Mouse (Mus musculus) adrenal gland (tissue): ENCODE measurements around the gene Trim17.

Experiments
- intact Hi-C: fragments of 180-260 bp; cut with DNase I; formaldehyde crosslinking; loops from one replicate; pipeline ENCODE4 v1.15.1; 2025
- long read RNA-seq, 2 experiments: library from polyadenylated mRNA; unstranded; transcript quantifications; one replicate each; pipeline ENCODE4 v2.0.0; 2020; ENCODE audit warnings: borderline replicate concordance in 1 of 2; ENCODE audit not compliant: insufficient replicate concordance in 1 of 2

Gene Trim17
- long read RNA-seq, experiment 1, partial matches to known transcripts: 0 of 2 reads
- long read RNA-seq, experiment 1, other reads (novel, unspliced or antisense): 2 of 2 reads
- long read RNA-seq, experiment 2: 0 reads

DNA sequence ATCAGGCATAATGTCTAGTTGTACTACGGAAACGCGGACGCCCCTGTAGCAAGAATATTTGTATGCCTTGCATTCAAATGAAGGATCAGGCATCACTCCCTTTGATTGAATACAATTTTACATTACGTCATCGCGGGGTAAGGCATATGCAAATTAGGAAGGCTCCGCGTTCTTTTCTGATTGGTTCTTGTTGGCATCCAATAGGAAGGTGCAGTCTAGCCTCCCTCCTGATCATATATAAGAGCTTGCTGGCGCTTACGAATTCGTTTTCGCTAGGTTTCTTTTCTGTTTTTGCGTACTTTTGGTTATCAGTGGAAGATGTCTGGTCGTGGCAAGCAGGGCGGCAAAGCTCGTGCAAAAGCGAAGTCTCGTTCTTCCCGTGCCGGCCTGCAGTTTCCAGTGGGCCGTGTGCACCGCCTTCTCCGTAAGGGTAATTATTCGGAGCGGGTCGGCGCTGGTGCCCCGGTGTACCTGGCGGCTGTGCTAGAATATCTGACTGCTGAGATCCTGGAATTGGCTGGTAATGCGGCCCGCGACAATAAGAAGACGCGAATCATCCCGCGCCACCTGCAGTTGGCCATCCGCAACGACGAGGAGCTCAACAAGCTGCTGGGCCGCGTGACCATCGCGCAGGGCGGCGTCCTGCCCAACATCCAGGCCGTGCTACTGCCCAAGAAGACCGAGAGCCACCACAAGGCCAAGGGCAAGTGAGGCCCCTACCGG is at the start of gene Trim17, which contains the start of gene Hist3h2a:
Trim17 (plus strand) TSS at position 266 of the 723 bp plus-strand sequence.
Hist3h2a (plus strand) TSS at position 266 of the 723 bp plus-strand sequence.
- intact Hi-C loops: no loop called here

DNA sequence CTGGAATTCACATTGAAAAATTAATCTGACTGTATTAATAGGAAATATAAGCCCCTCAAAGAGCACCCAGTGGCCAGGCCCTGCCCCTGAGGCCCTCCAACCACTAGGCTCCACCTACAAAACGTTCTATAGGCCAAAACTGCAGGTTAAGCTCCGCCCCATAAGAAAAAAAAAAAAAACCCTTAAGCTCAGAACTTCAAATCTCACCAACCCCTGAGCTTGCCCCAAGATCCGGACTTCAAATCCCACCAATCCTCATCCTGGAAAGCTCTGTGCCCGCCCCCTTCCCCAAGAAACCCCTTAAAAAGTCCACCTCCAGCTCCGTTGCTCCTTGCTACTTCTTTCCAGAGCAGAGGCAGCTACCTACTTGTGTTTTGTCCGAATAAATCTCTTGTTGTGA is 49.6 kb upstream of the Trim17 start:
- intact Hi-C loops: no loop called here

DNA sequence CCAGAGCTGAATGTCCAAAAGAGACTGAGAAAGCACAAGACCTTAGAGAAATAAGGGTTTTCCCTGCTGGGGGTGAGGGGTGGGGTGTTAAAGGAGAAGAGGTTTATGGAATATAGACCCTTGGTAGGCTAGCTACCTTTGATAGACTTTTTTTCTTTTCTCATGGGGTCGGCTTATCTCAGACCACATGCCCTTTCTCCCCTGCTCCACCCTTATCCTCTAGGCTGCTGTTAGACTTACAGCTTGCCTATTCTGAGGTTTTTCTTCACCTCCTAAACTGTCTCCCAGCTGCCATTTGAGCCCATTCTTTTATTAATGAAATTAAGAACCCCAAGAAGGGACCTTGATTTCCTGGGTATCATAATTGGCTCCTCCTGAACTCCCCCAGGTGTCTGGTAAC is 40.7 kb upstream of the Trim17 start:
- intact Hi-C loops: no loop called here

DNA sequence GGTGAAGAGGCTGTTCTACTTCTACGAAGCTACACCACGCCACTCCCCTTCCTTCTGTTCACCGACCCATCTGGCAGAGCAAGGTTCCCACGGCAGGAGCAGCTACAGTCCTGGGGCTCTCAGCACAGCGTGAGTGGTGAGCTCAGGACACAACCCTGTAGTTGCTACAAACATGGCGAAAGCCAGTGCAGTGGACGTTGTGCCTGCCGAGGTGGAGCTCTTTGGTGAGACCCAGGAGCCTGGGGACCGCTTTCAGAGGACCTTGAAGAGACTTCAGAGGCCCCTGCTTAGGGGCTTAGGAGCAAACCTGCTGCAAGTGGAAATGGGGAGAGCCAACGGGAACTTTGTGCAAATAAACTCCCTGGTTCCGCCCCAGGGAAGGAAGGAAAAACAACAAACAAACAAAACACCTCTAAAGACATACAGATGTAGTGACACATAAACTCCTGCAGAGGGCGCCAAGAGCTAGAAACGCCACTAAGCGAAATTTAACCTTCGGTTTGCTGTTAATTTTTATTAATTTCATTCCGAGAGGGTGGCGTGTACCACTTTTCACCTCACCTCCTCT is 39.9 kb upstream of the Trim17 start:
- intact Hi-C loops: no loop called here

DNA sequence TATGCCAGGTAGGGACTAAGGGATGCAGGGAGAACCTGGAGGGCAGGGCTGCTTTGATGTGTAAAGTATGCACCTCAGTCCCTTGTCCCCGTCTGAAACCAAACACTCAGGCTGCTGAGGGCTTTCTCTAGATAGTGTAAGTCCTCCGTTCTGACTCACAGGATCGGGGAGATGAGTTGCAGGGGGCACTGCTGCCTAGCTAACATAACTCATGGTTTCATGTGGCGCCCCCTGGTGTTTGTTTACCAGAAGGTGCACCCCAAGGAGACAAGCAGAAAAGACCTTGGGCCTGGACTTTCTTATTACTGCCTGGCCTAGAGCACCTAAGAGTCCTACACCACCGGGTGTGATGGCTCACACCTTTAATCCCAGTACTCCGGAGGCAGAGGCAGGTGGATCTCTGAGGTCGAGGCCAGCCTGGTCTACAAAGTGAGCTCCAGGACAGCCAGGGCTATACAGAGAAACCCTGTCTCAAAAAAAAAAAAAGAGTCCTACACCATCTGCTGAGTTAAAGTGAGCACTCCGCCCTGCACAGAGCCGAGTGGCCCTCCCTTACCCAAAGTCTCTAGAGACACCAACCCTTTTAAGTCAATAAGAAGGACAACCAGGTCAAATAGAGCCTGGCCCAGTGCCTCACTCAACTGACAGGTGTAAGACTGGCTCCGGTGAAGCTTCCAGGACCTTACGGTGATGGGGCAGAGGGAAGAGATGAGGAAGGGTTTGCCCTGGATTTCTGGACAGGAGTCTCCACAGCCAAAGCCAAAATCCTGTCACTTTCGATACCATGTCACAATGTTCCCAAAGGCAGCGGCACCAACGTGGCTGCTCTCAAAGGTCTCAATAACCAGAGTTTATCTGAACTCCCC is 37.4 kb upstream of the Trim17 start:
- intact Hi-C loops: no loop called here

DNA sequence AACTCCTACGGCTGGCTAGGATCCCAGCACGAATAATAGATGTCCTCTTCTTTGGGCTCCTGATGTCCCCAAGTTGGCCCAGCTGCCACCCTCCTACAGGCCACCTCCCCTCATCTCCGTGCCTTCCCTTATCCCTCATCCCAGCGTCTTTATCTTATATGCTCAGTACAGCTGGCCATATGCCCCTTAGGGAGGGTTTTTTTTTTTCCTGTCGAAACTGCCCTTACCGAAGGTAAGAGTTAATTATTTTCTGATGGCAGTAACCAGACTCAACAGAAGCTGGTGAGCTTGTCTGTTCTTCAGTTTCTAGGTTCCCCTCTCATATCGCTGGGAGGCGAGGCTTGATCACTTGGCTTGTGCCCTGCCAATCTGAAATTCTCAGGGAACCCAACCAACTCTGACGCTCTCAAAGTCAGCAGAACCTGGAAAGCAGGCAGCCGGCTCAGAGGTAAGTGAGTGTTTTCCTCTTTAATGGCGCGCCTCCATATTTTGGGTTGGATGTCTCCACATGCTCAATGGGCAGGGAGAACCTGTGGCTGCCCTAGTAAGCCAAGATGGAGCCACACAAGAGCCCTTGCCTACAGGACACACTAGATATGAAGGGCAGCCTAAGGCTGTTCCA is 36.6 kb upstream of the Trim17 start, which contains the start of gene Btnl10:
Btnl10 (plus strand) TSS at position 164 of the 622 bp plus-strand sequence.
- intact Hi-C loops: no loop called here

DNA sequence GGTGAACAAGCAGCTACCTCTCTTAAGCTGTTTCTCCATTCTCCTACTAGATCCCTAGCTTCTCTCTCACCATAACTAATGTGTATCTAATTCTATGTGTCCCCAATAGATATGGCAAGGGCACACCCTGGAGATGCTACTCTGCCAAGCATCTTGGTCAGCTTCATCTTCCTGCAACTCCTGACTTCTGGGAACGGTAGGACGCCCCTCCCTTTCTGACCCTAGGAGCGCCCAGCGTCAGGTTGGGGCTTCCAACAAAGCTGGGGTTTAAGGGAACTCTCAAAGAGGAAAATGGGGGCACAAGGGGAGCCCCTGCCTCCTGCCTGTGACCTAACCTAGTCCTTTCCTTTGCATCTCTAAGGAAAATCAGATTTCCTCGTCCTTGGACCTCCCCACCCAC is 35.7 kb upstream of the Trim17 start:
- intact Hi-C loops: no loop called here

DNA sequence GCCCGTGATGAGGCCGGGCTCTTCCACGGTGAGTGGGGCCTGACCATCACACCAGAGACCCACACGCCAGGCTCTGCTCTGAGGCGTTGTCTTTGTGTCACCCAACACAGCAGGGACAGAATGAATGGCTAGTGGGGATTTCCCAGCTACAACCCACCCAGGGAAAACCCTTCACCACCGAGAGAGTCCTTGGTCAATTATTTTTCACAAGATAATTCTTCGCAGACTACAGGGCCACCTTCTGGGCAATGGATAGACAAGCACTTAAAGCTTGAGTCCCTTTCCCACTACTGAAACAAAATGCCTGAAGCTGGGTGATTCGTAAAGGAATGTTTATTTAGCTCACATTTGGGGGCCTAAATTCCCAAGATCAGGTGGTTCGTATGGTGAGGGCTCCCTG is 32.1 kb upstream of the Trim17 start:
- intact Hi-C loops: no loop called here

DNA sequence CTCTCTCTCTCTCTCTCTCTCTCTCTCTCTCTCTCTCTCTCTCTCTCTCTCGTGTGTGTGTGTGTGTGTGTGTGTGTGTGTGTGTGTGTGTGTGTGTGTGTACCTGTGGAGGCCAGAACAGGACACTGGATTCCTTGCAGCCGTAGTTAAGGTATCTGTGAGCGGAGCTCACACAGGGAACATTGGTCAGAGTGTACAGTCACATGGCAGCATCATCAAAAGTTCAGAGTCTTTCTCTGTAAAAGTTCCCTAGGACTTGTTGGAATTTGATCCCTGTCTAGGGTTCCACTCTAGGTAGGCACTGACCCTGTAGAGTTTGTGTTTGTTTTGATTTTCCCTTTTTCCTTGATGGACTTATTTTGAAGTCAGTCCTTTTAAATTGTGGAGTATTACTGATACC is 27.8 kb upstream of the Trim17 start:
- intact Hi-C loops: no loop called here

DNA sequence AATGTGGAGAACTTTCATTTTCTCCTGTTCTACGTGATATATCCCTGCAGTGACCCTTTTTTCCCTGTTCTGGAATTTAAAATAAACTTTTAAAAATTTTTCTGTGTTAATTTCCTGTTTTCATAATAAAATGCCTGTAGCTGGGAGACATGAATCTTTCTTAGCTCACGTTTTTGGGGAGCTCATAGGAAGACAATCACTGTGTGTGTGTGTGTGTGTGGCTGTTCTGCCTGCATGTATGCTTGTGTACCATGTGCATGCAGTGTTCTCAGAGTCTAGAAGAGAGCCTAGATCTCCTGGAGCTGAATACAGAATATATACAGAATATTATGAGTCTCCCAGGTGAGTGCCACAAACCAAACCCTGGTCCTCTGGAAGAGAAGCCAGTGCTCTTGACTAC is 27.4 kb upstream of the Trim17 start:
- intact Hi-C loops: no loop called here

DNA sequence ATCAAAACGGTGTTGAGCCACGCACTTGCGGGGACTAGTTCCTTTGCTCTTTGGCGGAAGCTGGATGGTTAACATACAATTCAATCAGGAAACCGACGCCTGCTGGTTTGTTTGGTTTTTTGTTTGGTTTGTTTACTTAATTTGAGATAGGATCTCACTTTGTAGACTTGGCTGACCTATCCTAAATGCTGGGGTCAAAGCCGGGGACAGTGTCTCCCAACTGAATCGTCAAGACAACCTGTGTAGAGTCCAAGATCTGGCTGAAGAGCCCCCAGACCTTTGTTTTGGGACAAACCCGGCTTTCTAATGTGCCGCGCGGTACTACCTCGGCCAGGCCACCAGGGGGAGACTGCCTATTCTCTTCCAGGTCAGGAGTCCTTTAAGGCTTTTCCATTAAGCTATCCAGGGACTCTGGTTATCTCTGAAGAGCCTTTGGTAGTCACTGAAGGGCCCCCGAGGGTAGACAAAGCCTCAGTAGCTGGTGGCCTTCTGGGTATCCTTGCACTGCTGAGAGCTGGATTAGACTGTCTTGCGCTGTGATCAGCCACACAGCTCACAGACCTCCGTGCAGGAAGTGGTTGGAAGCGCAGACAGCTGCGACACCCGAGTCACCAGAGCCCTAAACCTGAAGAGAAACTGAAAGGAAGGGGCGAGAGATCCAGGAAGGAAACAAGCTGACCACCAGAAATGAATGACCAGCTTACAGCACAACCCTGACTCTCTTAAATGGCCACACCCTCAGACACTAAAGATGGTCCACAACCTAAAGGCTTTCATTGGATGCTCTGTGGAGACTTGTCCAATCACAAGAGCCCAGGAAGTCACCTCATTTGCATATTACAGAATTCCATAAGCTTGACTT is 26.5 kb upstream of the Trim17 start:
- intact Hi-C loops: no loop called here

DNA sequence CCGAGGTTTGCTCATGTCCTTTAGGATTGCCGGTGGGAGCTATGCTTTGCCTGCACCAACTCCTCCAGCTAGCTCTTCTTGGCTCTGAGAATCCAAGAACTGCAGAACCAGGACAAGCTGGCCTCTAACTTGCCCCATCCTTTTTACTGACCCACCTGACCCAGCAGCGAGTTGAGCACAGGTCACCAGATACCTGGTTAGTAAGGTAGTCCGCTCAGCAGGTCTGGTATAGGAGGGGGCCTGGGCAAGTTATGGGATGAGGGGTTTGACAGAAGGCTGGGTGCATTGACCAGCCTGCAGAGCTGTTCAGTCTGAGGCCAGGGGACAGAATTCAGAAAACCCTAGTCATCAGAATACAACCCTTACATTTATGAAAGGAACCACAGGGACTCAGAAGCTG is 25.4 kb upstream of the Trim17 start:
- intact Hi-C loops: no loop called here

DNA sequence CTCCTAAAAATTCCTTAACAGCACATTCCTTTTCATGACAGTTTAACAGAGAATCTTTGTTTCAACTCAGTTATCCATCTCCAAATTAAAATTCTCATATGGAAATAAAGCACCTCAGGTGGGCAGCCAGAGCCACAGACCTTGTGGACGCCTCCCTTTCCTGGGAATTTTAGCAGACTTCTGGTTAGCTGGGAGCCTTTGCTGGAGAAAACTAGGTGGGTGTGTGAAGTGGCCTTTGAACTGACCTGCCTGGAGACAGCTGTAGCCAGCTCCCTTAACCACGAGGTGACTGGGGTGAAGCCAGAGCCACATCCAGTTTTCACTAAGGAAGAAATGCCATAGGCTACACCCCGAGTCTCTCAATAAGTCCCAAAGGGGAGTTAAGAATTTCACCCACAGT is 24.8 kb upstream of the Trim17 start:
- intact Hi-C loops: no loop called here

DNA sequence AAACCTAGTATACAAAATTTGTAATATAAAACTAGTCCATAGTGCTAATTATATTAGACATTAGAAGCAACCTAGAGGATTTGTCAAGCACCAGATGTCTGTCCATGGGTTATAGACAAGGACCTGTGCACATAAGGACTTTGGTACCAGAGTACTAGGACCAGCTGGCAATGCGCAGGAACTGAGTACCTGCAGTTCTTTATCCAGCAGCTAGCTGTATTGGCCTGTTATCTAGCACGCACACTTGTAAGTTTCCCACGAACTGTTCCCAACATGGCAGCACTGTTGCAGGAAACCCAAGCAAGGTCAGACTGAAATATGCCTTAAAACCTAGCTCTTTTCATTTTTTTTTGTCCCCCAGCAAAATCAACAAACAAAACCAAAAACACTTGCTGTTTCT is 24.2 kb upstream of the Trim17 start:
- intact Hi-C loops: no loop called here

DNA sequence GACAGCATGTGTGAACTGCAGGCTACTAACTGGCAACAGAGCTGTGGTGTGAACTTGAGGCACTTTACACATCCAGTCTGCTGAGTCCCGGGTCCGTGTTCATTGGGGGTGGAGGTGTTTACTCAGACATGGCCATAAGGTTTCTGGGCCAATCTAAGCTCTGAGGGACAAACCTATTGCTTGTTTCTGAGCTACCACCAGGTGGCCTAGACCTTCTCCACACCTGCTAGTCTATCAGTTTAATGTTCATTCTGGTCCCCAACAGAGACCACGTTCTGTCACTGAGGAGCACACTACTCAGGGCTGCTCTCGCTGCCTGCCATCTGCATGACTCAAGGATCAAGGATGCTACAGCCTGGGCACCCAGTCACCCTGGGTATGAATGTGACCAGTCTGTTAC is 22.9 kb upstream of the Trim17 start:
- intact Hi-C loops: no loop called here

DNA sequence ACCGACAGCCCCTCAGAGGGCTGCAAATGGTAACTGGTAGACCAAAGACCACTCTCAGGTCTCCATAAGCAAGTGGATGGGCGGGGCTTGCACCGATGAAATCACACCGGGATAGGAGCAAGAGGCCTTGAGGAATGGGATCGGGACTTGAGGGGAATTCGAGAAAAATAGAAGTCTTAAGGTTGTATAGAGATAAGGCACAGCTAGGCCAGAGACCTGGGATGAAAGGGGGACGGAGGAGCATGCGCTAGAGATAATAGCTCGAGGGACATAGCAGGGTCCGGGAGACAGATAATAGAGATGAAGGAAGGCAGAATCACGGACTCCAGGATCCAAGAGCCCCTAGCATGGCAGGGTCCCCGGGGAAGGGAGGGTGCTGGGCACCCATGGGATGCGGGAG is 16.6 kb upstream of the Trim17 start:
- intact Hi-C loops: no loop called here

DNA sequence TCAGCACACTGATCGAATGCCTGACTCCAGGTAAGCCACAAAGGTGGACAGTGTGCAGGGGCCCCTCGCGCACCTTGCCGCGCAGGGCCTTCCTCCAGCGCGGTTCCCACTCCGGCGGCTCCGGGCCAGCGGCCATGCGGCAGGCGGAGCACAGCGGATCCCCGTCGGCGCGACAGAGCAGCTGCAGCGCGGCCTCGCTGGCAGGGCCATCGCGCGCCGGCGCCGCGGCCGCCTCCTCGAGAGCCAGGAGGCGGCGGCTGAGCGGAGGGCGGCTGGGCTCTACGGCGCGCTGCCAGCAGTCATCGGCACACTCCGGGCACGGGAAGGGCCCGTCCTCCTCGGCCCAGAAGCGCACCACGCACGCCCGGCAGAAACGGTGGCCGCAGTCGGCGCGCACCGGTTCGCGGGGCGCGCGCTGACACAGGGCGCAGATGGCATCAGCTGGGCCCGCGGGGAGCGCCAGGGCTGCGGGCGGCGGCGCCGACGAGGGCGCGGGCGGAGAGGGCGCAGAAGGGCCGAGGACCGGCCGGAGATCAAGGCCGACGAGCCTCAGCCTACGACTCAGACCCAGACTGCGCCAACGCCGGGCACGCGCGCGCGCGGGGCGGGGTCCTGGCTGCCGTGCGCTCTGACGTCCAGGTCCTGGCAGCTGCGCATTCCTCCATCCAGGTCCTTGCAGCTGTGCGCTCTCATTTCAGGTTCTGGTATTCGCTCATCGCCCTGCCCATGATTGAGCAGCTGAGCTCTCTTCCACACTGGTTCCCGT is 16.0 kb upstream of the Trim17 start, which contains the start of gene Rnf187:
Rnf187 (minus strand) TSS at position 595 of the 766 bp plus-strand sequence.
- intact Hi-C loops: no loop called here

DNA sequence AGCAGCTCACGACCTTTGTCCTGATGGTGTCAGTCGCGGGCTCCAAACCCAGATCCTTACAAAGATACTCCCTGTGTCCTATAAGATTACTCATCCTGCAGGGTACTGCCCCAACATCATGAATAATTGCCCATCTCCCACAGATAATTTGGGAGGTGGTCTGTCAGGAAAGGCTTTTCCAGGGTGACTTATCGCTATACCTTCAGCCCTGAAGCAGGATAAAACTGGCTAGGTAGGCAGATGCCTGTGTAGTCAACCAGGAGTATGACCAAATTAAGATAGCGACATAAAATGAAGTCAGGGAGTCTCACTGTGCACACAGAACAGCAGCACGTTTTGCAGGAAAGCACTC is 15.4 kb upstream of the Trim17 start:
- intact Hi-C loops: no loop called here

DNA sequence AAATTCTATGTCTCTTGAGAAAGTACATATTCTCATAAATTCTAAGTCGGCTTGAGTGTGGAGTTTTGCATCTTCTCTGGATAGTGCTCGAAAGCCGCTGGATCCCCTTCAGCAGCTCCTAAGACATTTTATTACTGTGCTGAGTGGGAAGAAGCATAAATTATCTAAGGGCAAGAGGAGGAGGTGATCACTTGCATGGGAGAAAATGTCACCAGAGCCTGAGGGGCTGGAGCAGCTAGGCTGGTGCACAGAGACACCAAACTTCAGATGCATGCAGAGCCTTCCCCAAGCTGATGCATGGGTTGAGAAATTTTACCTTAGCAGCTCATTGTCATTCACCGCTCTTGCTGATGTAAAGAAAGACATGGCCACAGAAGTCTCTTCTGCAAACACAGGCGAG is 10.3 kb upstream of the Trim17 start:
- intact Hi-C loops: no loop called here

DNA sequence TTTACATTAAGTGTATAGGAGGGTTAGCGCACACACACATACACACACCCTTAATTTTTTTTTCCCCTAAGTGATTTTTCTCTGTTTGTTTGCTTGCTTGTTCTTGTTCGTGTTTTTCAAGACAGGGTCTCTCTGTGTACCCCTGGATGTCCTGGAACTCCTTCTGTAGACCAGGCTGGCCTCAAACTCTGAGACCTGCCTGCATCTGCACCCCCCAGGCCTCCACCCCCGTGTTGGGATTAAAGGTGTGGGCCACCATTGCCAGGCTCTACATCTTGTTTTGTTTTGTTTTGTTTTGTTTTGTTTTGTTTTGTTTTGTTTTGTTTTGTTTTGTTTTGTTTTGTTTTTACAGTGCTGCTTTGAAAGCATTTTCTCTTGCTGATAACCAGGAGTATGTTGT is 7.2 kb upstream of the Trim17 start:
- intact Hi-C loops: no loop called here
